Mouse (Mus musculus) ovary, postnatal 14 days (tissue): ENCODE measurements at regions not wholly inside any gene's neighbourhood (a gene's known extent, or its start where the extent isn't known, plus 50 kb on each side); places are given as distances from the start of the nearest gene placed in this dataset.

ENCODE experiments used
- DNase-seq: peaks from one replicate; pipeline ENCODE4 v3.0.0; 2022; ENCODE audit warnings: low spot score

GRCm38 (mm10) chr4:127517978-127518377 is 160.0 kb upstream of the Gjb5 start:
- DNase-seq = no peak

GRCm38 (mm10) chr4:127517539-127517938 is 159.6 kb upstream of the Gjb5 start:
- no peak for DNase-seq

DNA sequence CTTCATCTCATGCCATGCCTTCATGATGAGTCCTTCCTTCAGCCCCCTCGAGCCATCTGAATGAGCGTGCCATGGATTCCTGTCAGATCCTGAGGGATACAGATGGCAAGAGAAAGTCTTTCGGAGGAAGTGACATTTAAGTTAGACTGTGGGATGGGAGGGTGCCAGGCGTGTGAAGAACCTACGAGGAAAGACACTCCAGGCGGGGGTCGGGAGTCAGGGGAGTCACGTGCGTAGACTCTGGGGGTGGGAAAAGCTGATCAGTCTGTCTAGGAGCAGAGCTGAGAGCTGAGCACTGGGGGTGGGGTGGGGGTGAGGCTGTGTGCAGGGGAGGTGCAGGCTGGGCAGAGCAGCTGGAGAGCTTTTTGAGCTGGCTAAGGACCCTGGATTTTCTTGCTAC is 152.0 kb upstream of the Gjb5 start:
- no peak for DNase-seq

DNA sequence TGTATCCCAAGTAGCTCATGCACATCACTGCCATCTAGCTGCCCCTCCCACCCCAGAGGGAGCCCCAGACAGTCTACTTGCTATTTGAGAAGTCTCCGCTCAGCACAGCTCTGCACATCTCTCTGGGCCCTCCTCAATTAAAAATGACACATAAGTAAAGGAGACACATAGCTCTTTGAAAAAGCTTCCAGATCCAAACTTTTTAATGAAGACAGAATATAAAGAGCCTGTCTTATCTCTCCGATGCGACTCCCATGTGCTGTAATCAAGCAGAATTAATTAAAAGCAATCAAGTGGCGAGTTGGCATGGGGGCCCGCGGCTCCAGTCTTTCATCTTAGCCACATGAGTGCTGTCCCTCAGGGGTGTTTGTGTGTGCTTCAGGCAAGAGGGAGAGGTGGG is 144.6 kb upstream of the Gjb5 start:
- no peak for DNase-seq

DNA sequence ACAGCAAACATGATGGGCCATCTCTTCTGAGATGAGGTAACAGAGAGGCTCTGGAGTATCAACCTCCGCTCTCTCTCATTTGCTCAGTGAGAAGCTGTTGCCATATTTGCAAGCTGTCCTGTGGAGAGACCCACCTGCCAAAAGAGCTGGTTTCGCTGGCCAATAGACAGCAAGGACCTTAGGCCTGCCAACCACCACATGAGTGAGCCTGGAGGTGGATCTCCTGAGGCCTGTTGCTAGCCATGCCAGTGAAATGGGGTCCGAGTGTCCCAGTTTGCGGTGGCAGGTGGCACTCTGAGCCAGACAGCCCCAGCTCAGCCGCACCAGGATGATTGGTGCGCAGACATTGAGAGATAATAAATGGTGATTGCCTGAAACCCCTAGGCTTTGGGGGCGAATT is 143.9 kb upstream of the Gjb5 start:
- no peak for DNase-seq

DNA sequence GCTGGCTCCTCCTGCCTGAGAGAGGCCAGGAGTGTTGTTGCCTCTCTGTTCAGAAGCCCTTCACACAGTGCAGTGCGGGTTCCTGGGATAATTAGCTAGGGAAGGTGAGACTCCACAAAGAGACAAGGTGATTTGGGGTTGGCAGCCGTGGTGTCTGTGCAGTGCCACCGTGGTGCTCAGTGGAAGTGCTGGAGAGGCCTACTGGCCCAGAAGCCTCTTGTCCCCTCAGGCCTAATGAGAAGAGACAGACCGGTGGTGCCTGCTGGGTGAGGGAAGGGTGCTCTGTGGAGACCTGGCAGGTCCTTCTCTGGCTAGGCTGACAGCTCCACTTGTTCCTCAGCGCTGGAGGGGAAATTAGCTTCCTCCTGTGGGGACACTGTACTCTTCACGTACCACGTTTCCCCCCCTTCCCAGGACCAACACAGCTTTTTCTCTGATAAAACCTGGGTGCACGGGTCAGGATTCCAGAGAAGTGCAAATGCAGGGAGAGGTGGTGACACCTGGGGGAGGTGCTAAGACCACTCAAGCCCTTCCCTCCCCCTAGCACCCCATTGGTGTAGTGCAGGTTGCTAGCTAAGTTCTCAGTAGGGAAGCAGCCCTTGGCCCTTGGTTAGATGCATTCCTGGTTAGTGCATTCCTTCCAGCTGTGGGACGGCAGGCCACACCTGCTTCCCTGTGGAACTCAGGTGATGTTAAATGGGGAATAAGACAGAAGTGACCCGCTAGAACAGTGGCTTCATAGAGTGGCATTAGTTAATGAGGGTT is 129.2 kb upstream of the Gjb5 start:
- no peak for DNase-seq

DNA sequence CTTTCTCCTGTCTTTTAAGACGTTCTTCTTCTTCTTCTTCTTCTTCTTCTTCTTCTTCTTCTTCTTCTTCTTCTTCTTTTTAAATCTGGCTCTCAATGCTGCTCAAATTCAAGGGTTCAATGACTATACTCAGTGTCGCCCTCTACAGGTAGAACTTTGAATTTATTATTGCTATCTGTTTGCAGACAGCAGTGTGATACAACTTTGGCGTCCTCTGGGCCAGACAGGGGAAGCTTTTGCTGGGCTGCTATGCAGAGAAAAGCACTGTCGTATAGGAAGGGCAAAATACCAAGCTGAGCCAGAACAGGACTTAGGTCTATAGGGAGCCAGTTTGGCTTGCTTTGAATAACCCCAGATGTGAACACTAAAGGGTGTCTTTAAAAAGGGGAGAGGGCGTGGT is 127.3 kb upstream of the Gjb5 start:
- DNase-seq = no peak

GRCm38 (mm10) chr4:127482461-127482860 is 124.5 kb upstream of the Gjb5 start:
- DNase-seq = no peak

GRCm38 (mm10) chr4:127480339-127480738 is 122.4 kb upstream of the Gjb5 start:
- DNase-seq = no peak

DNA sequence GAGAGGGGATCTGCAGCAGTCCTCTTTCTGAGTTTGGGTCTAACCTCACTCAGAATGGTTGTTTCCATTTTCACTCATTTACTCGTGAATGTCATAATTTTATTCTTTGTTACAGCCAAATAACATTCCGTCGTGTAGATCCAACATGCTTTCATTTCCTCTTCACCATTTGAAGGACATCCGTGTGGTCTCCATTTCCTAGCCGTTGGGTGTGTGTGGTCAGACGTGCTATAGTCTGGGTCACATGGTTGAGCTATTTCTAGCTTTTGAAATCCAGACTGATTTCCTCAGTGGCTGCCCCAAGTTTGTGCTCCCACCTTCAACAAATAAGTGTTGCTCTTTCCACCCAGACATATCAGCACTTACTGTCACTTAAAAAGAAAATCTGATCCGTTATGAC is 111.9 kb upstream of the Gjb5 start:
- DNase-seq = no peak

GRCm38 (mm10) chr4:127454511-127455119 is 96.6 kb upstream of the Gjb5 start:
- DNase-seq = no peak

DNA sequence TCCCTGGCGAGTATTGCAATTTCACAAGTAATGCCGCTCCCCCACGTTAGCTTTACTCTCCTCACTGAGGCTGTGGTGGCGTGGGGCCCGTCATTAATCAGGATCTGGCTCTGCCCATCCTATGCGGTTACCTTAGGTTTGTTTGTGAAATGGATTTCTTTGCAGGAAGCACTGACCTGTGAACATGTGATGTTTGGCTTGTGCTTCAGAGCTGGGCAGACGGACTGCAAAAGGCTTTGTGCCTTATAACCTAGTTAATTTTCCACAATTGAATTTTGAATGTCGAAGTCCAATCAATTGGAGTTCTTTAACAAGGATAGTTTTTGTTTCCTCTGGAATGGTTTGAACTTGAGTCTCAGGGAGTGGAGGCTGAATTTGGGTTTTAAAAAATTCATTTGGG is 94.1 kb upstream of the Gjb5 start:
- no peak for DNase-seq

GRCm38 (mm10) chr4:127445300-127445699 is 87.3 kb upstream of the Gjb5 start:
- no peak for DNase-seq

DNA sequence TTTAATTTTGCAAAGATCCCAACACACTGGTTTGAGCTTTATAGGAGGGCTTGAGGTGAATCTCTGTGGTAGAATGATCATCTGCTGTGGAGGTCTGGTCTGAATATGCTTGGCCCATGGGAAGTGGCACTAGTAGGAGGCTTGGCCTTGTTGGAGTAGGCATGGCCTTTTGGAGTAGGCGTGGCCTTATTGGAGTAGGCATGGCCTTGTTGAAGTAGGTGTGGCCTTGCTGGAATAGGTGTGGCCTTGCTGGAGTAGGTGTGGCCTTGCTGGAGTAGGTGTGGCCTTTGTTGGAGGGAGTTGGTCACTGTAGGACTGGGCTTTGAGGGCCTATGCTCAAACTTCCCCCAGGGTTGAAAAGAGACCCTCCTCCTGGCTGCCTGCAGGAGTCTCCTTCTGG is 86.1 kb upstream of the Gjb5 start:
- no peak for DNase-seq

DNA sequence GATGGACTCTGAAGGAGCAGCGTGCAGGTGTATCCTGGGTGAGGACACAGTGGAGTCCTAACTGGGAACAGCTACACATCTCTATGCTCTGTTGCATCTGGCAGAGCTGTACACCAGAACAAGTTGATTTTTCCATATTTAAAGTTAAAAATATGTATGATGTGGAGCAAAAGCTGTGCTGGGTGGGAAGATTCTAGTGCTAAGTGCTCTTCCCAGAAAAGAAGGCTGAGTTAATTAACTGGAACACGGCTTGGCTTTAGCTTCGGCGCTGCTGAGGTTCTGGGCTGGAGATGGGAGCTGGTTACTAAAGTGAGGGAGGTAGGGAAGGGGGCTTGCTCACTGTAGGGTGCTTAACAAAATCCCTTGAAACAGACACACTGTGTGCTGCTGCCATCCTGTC is 84.0 kb upstream of the Gjb5 start:
- no peak for DNase-seq

DNA sequence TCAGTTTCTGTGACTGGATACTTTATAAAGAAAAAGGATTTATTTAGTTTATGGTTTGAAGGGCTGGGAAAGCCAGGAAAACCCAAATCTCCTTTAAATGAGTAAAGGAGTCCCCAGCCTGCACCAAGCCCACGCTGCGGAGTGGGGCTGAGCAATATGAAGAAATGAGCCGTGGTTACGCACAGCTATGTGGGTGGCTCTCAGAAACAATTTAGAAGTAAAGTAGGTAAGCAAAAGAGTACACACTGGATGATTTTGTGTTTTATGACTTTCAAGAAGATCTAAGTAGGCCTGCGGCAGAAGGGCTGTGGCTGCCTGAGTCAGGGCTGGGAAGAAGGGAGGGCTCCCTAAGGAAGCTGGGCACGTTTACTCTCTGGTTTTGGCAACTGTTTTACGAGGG is 82.6 kb upstream of the Gjb5 start:
- DNase-seq = no peak

DNA sequence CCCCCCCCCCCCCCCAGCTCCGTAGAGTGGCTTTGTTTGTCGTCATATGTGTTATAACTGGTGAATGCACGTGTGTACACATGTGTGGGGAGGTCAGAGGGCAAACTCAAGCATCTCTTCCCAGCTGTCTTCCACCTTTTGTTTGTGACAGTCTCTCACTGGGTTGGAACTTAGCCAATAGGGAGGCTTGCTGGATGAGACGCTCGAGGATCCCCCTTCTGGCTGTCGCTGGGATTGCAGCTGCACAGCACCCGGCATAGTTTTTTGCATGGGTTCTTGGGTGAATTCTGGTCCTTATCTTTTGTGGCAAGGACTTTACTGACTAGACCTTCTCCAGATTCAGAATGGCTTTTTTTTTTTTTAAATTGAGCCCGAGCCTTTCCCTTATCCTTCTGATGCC is 77.1 kb upstream of the Gjb5 start:
- DNase-seq = peak; percentile 66

DNA sequence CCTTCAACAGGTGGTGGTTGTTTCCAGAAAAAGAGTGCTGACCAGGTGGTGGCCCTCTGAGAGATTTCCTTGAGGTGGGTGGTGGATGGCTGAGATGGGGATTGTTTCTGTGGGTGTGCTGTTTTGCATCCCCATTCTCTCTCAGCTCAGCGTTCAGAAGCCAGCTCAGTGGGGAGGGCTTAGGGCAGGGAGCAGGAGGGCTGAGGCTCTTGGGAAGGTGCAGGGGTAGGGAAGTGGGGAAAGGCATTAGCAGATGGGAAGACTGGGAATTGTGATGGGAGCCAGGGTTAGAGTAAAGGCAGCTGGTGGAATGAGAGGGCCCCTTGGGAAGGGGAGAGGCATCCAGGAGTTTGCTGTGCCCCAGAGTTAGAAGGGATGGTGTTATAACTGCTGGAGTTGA is 72.3 kb upstream of the Gjb5 start:
- DNase-seq = no peak

GRCm38 (mm10) chr4:127429748-127430147 is 71.8 kb upstream of the Gjb5 start:
- DNase-seq = no peak

- no peak for DNase-seq
Observed at GRCm38 (mm10) chr4:127423855-127424254, 65.9 kb upstream of the Gjb5 start.

GRCm38 (mm10) chr4:127421927-127422450 is 64.0 kb upstream of the Gjb5 start:
- no peak for DNase-seq

DNA sequence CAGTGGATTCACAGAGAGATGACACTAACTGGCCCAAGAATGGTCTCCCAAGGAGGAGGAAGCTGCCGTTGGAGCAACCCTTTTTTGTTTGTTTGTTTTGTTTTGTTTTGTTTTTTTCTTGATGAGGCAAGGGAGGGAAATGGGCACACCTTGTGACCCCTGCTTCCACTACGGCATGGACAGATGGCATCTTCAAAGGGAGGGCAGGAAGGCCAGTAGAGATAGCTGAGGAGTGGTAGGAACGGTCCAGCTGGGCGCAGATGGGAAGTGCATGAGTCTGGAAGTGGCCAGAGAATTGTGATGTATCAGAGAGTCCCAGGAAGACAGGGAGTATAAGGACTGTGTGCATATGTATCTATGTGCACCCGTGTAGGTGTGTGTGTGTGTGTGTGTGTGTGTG is 63.1 kb upstream of the Gjb5 start:
- no peak for DNase-seq

DNA sequence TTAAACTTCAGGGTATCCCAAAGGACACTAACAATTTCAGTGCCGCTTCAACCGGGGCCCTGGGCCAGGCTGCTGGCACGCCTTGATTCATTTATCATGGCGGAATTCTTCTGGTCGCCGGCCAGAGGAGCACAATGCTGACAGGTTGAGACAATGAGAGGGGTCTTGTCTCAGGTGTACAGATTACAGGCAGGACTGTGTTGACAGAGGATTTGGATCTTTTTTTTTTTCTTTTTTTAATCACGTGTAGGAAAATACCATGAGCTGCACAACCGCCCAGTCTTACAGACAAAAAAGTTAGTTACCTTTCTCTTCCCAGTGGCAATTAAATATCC is 61.8 kb upstream of the Gjb5 start:
- DNase-seq = no peak
